Mouse (Mus musculus) liver, postnatal 0 days (tissue): ENCODE measurements at regions not wholly inside any gene's neighbourhood (a gene's known extent, or its start where the extent isn't known, plus 50 kb on each side); places are given as distances from the start of the nearest gene placed in this dataset.

Experiments
- CTCF ChIP-seq: sonication (generic); IDR thresholded peaks from 2 replicates; pipeline ENCODE4 v1.5.1; 2016; ENCODE audit warnings: antibody characterized with exemption, low read depth
- EP300 ChIP-seq: IDR thresholded peaks from 2 replicates; pipeline ENCODE4 v1.6.1; 2016; ENCODE audit warnings: antibody characterized with exemption, low read depth, mild to moderate bottlenecking

- TF ChIP-seq CTCF (no peak), EP300 (no peak)
These were observed 105.9 kb upstream of the Arl4c start for GRCm38 (mm10) chr1:88807901-88808300.
